Mouse (Mus musculus) adrenal gland, postnatal 14 days (tissue): ENCODE data around the gene Slc16a5. TPM values are rescaled to one million over a fixed set of nuclear protein-coding genes. Genes with fewer than 3 reads are reported as not detected.
A peak's percentile ranks its signal among the peaks of the same experiment; 100 is the strongest.
"Not testable (repeated sequence)": the region's sequence is repeated elsewhere in the genome, so short reads cannot be mapped to it uniquely, and the experiment has no call there.

Experiments
- DNase-seq: peaks from one replicate; pipeline ENCODE4 v3.0.0; 2021; ENCODE audit warnings: mixed read lengths
- total RNA-seq: library from RNA; stranded (reverse); gene quantifications from 2 replicates; pipeline ENCODE4 v1.2.3, GENCODE M21; 2021

Gene Slc16a5
- total RNA-seq, 1 experiment from 2014 or later, result 1.3 TPM

- no peak for DNase-seq
Measured at GRCm38 (mm10) chr11:115447321-115447885, 14.9 kb upstream of the Slc16a5 start.

GRCm38 (mm10) chr11:115448075-115448474 lies 14.2 kb upstream of the Slc16a5 start:
- no peak for DNase-seq

GRCm38 (mm10) chr11:115448998-115449397 lies 13.3 kb upstream of the Slc16a5 start:
- no peak for DNase-seq

GRCm38 (mm10) chr11:115450176-115450575 lies 12.1 kb upstream of the Slc16a5 start:
- DNase-seq, result peak; percentile 29

- DNase-seq, result no peak
Measured at GRCm38 (mm10) chr11:115451781-115452241, 10.5 kb upstream of the Slc16a5 start.

- no peak for DNase-seq
Measured at GRCm38 (mm10) chr11:115452281-115452860, 9.9 kb upstream of the Slc16a5 start.

- DNase-seq, result no peak
Measured at GRCm38 (mm10) chr11:115453306-115453705, 9.0 kb upstream of the Slc16a5 start.

GRCm38 (mm10) chr11:115454822-115455221 lies 7.5 kb upstream of the Slc16a5 start:
- not testable (repeated sequence) for DNase-seq

- DNase-seq, result no peak
Measured at GRCm38 (mm10) chr11:115455619-115456018, 6.7 kb upstream of the Slc16a5 start.

GRCm38 (mm10) chr11:115456182-115456581 lies 6.1 kb upstream of the Slc16a5 start:
- no peak for DNase-seq

- DNase-seq, result no peak
Measured at GRCm38 (mm10) chr11:115457405-115457804, 4.9 kb upstream of the Slc16a5 start.

GRCm38 (mm10) chr11:115460976-115461375 lies 1.3 kb upstream of the Slc16a5 start:
- DNase-seq, result no peak

GRCm38 (mm10) chr11:115461846-115462242 lies 430 bp upstream of the Slc16a5 start:
- no peak for DNase-seq

GRCm38 (mm10) chr11:115463397-115463796 lies 1.1 kb downstream of the Slc16a5 start:
- DNase-seq, result peak; percentile 31

- no peak for DNase-seq
Measured at GRCm38 (mm10) chr11:115464851-115465250, 2.6 kb downstream of the Slc16a5 start.

- no peak for DNase-seq
Measured at GRCm38 (mm10) chr11:115467217-115467618, 4.9 kb downstream of the Slc16a5 start.

- no peak for DNase-seq
Measured at GRCm38 (mm10) chr11:115472183-115472582, 9.9 kb downstream of the Slc16a5 start.

GRCm38 (mm10) chr11:115473626-115474275 lies 11.5 kb downstream of the Slc16a5 start:
- DNase-seq, result peak; percentile 93

GRCm38 (mm10) chr11:115475025-115475757 lies 12.9 kb downstream of the Slc16a5 start, which contains the start of gene Armc7:
Gene Armc7, plus strand, starts transcription at chr11:115475667.
- DNase-seq, result peak; percentile 97

- DNase-seq, result no peak
Measured at GRCm38 (mm10) chr11:115475758-115476237, 13.5 kb downstream of the Slc16a5 start.

GRCm38 (mm10) chr11:115476630-115477029 lies 14.4 kb downstream of the Slc16a5 start:
- not testable (repeated sequence) for DNase-seq

- DNase-seq, result not testable (repeated sequence)
Measured at GRCm38 (mm10) chr11:115477388-115477787, 15.1 kb downstream of the Slc16a5 start.
